Mouse (Mus musculus): Measurements from ENCODE around the gene Mpig6b. TPM values are rescaled to one million over a fixed set of nuclear protein-coding genes. Genes with fewer than 3 reads are reported as not detected.

The Mpig6b gene
- polyA plus RNA-seq, 1 experiment from 2014 or later: 1.2 TPM

GRCm38 (mm10) chr17:35100196-35100765 lies 34.3 kb upstream of the Mpig6b start:
- WGBS: 52% methylated on average over 10 of the region's 10 CpGs
- H3K4me2 ChIP-seq: no peak overlapping the region
- no peak overlapping the region for H3K27ac ChIP-seq (ENCODE audit: poor library complexity, severe bottlenecking)
- peaks cover 86% of the 10 kb centered on the region for H3K36me3 ChIP-seq
- ATAC-seq (ENCODE audit: insufficient number of reproducible peaks, low FRiP score): no peak
- H3K4me1 ChIP-seq (replicated peaks): peaks cover 29% of the 10 kb centered on the region
- no peak overlapping the region for H3K4me3 ChIP-seq
- 0 out of 2 replicates have a peak overlapping the region, but pooled peaks have one; percentile 17 for H3K9ac ChIP-seq
- H3K27me3 ChIP-seq (replicated peaks): no peaks in the 10 kb centered on the region
- H3K9me3 ChIP-seq (replicated peaks): no peaks in the 10 kb centered on the region

GRCm38 (mm10) chr17:35097164-35097655 lies 31.2 kb upstream of the Mpig6b start:
- H3K27ac ChIP-seq (ENCODE audit: poor library complexity, severe bottlenecking): no peak overlapping the region
- no peak for ATAC-seq (ENCODE audit: insufficient number of reproducible peaks, low FRiP score)
- no peaks in the 10 kb centered on the region for H3K27me3 ChIP-seq (replicated peaks)
- no peak overlapping the region for H3K4me3 ChIP-seq
- no peak overlapping the region for H3K9ac ChIP-seq
- H3K9me3 ChIP-seq (replicated peaks): no peaks in the 10 kb centered on the region
- WGBS: 88% methylated on average over 12 of the region's 12 CpGs
- no peak overlapping the region for H3K4me2 ChIP-seq
- peaks cover 96% of the 10 kb centered on the region for H3K36me3 ChIP-seq
- peaks cover 21% of the 10 kb centered on the region for H3K4me1 ChIP-seq (replicated peaks)

GRCm38 (mm10) chr17:35096597-35096996 lies 30.6 kb upstream of the Mpig6b start:
- Histone ChIP-seq H3K4me2 (no peak overlapping the region), H3K36me3 (peaks cover 96% of the 10 kb centered on the region), H3K9me3 (replicated peaks) (no peaks in the 10 kb centered on the region), H3K4me3 (no peak overlapping the region), H3K27me3 (replicated peaks) (no peaks in the 10 kb centered on the region), H3K27ac (ENCODE audit: poor library complexity, severe bottlenecking) (no peak overlapping the region), H3K4me1 (replicated peaks) (peaks cover 16% of the 10 kb centered on the region), H3K9ac (peak overlapping the region; percentile 38; the same call in 1 of the 2 replicates)
- 81% methylated on average over 12 of the region's 12 CpGs for whole genome bisulfite sequencing
- ATAC-seq (ENCODE audit: insufficient number of reproducible peaks, low FRiP score): no peak

- H3K27me3 ChIP-seq (replicated peaks): no peaks in the 10 kb centered on the region
Observed at GRCm38 (mm10) chr17:35094475-35095365, 28.7 kb upstream of the Mpig6b start.

GRCm38 (mm10) chr17:35092403-35093198 lies 26.6 kb upstream of the Mpig6b start:
- no peaks in the 10 kb centered on the region for H3K27me3 ChIP-seq (replicated peaks)

More at GRCm38 (mm10) chr17:35094475-35095365, 28.7 kb upstream of the Mpig6b start:
- Histone ChIP-seq H3K9me3 (replicated peaks) (no peaks in the 10 kb centered on the region), H3K4me1 (replicated peaks) (peaks cover 18% of the 10 kb centered on the region), H3K27ac (ENCODE audit: poor library complexity, severe bottlenecking) (no peak overlapping the region), H3K4me2 (no peak overlapping the region), H3K4me3 (no peak overlapping the region), H3K36me3 (peaks cover 90% of the 10 kb centered on the region), H3K9ac (0 out of 2 replicates have a peak overlapping the region, but pooled peaks have one; percentile 11)
- 72% methylated on average over 15 of the region's 15 CpGs for WGBS
- ATAC-seq (ENCODE audit: insufficient number of reproducible peaks, low FRiP score): no peak

GRCm38 (mm10) chr17:35090166-35090932 lies 24.4 kb upstream of the Mpig6b start:
- peaks cover 47% of the 10 kb centered on the region for H3K36me3 ChIP-seq
- H3K27me3 ChIP-seq (replicated peaks): no peaks in the 10 kb centered on the region
- no peaks in the 10 kb centered on the region for H3K9me3 ChIP-seq (replicated peaks)
- ATAC-seq (ENCODE audit: insufficient number of reproducible peaks, low FRiP score): no peak
- peak overlapping the region; percentile 89 for H3K9ac ChIP-seq
- H3K4me3 ChIP-seq: peak overlapping the region; percentile 71
- H3K4me2 ChIP-seq: peak overlapping the region; percentile 72
- H3K4me1 ChIP-seq (replicated peaks): peaks cover 22% of the 10 kb centered on the region
- 63% methylated on average over 8 of the region's 8 CpGs for WGBS
- no peak overlapping the region; the same call in 1 of the 2 replicates for H3K27ac ChIP-seq (ENCODE audit: poor library complexity, severe bottlenecking)

More at GRCm38 (mm10) chr17:35092403-35093198, 26.6 kb upstream of the Mpig6b start:
- H3K9ac ChIP-seq: no peak overlapping the region
- H3K4me2 ChIP-seq: no peak overlapping the region
- H3K9me3 ChIP-seq (replicated peaks): no peaks in the 10 kb centered on the region
- no peak for ATAC-seq (ENCODE audit: insufficient number of reproducible peaks, low FRiP score)
- peaks cover 18% of the 10 kb centered on the region for H3K4me1 ChIP-seq (replicated peaks)
- H3K27ac ChIP-seq (ENCODE audit: poor library complexity, severe bottlenecking): no peak overlapping the region
- WGBS: 89% methylated on average over 14 of the region's 14 CpGs
- H3K4me3 ChIP-seq: no peak overlapping the region
- peaks cover 70% of the 10 kb centered on the region for H3K36me3 ChIP-seq

GRCm38 (mm10) chr17:35088825-35089644 lies 23.1 kb upstream of the Mpig6b start, which contains the start of gene Abhd16a:
Abhd16a (plus strand) TSS chr17:35089263.
- Histone ChIP-seq H3K27ac (ENCODE audit: poor library complexity, severe bottlenecking) (peak within 1 kb of the TSS; percentile 94), H3K4me3 (peak within 1 kb of the TSS; percentile 71), H3K4me1 (replicated peaks) (peaks cover 19% of the 10 kb centered on the region), H3K9ac (peak within 1 kb of the TSS; percentile 89), H3K9me3 (replicated peaks) (no peaks in the 10 kb centered on the region), H3K4me2 (peak within 1 kb of the TSS; percentile 72), H3K27me3 (replicated peaks) (no peaks in the 10 kb centered on the region), H3K36me3 (peaks cover 35% of the 10 kb centered on the region)
- WGBS: 3% methylated on average over 65 of the region's 67 CpGs
- peak; percentile 97 for ATAC-seq (ENCODE audit: insufficient number of reproducible peaks, low FRiP score)

GRCm38 (mm10) chr17:35088151-35088550 lies 22.2 kb upstream of the Mpig6b start:
- H3K27ac ChIP-seq (ENCODE audit: poor library complexity, severe bottlenecking): no peak overlapping the region
- ATAC-seq (ENCODE audit: insufficient number of reproducible peaks, low FRiP score): no peak
- H3K4me2 ChIP-seq: no peak overlapping the region
- H3K36me3 ChIP-seq: peaks cover 28% of the 10 kb centered on the region
- H3K4me3 ChIP-seq: no peak overlapping the region
- WGBS: 31% methylated on average over 2 of the region's 2 CpGs
- peaks cover 19% of the 10 kb centered on the region for H3K4me1 ChIP-seq (replicated peaks)
- H3K27me3 ChIP-seq (replicated peaks): no peaks in the 10 kb centered on the region
- no peak overlapping the region for H3K9ac ChIP-seq
- no peaks in the 10 kb centered on the region for H3K9me3 ChIP-seq (replicated peaks)

GRCm38 (mm10) chr17:35085208-35085865 lies 19.4 kb upstream of the Mpig6b start, which contains the start of gene Ly6g6f:
Ly6g6f (minus strand) TSS chr17:35085610.
- Histone ChIP-seq H3K9me3 (replicated peaks) (no peaks in the 10 kb centered on the region), H3K9ac (peak within 1 kb of the TSS; percentile 6; the same call in 1 of the 2 replicates), H3K4me1 (replicated peaks) (peaks cover 18% of the 10 kb centered on the region), H3K4me3 (no peak within 1 kb of the TSS), H3K36me3 (0 out of 2 replicates have a peak, but pooled peaks cover 1% of the 10 kb centered on the region), H3K27ac (ENCODE audit: poor library complexity, severe bottlenecking) (no peak within 1 kb of the TSS), H3K4me2 (no peak within 1 kb of the TSS), H3K27me3 (replicated peaks) (0 out of 2 replicates have a peak, but pooled peaks cover 9% of the 10 kb centered on the region)
- no peak for ATAC-seq (ENCODE audit: insufficient number of reproducible peaks, low FRiP score)
- 49% methylated on average over 7 of the region's 7 CpGs for WGBS
